Mouse (Mus musculus): Measurements from ENCODE around the gene Mettl23.

- TF ChIP-seq CTCF (IDR thresholded peaks at IDR 0.05; ENCODE audit: low read depth), result no peak
- peak; percentile 73; the same call in 1 of the 2 replicates for TF ChIP-seq EP300 (IDR thresholded peaks at IDR 0.05; ENCODE audit: low read depth)
Measured at GRCm38 (mm10) chr11:116843261-116844233, at the start of gene Mettl23, which contains the start of gene Jmjd6.

Data from heart, postnatal 0 days (tissue).